Mouse (Mus musculus) kidney, postnatal 10 days (tissue): ENCODE results near the gene Ip6k1.

Experiments used
- DNase-seq: peaks from one replicate; pipeline ENCODE4 v3.0.0; 2021; ENCODE audit warnings: mixed read lengths

Gene Ip6k1

DNA sequence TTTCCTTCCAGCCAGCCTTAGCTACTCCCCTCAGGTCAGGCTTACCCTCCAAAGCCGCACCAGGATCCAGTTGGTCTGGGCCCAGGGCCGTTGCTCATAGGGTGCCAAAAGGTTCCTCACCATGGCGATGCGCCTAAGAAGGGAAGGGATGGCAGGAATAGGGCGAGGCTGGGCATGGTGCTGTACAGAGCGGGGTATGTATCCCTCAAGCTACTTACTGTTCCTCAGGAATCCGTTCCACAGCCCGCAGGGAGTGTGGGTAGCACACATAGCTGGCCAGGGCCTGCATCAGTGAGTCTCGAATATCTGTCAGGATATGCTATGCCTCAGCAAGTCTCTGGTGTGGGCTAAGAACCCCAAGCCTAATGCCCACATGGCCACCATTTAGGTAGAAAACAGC lies 56.0 kb downstream of the Ip6k1 start:
- no peak for DNase-seq

DNA sequence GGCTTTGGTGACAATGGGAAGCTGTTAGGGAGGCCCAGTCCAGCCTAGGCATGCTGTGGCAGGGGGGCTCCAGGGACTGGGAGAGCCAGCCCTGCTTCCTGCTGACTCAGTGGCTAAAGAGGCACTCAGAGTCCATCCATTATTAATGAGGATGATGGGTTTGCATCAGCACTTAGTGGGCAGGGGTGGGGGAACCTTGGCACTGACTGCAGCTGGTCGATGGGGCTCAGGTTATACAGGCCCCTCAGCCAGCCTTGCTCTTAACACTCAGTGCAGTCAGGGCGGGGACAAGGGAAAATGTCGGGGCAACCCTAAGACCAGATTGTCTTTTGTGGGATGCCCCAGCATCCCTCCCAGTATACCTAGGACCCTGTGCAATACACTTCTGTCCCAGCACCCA lies 59.8 kb downstream of the Ip6k1 start:
- DNase-seq, result no peak

DNA sequence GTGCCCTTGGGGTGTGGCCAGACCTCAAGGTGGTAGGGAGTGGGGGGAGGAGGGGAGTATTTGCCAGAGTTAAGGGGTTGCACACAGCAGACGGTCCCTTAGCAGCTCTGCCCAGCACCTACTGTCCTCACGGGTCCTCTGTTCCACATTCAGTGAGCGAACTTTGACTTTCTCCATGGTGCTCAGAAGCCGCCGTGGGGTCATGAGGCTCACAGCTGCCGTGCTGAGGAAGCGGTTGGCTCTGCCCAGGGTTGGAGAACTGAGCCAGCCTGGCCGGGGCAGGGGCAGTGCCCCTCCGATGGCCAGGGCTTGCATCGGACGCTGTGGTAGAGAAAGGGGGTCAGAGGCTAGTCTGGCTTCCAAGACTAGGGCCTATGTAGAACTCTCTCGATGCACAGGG lies 61.1 kb downstream of the Ip6k1 start:
- no peak for DNase-seq

DNA sequence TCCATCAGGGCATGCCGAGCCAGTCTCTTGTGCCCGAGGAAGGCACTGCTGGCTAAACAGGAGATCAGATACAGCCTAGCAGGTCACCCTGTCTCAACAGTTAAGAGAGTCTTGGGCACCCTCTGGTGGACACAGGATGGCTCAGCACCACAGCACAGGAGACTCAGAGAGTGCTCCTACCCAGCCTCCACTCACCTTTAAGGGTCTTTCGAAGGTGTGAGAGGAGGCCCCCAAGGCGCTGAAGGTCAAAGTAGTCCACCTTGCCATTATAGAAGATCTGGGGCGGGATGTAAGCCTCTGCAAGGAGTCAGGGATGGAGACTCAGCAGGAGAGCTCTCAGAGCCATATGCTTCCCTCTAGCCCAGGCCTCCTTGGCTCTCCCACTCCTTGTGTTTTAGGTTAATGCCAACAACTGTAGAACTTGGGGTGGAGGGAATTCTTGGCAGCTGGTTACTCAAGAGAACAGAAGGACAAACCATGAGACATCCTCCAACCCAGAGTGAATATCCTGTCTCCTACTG lies 63.2 kb downstream of the Ip6k1 start:
- peak; percentile 76 for DNase-seq

DNA sequence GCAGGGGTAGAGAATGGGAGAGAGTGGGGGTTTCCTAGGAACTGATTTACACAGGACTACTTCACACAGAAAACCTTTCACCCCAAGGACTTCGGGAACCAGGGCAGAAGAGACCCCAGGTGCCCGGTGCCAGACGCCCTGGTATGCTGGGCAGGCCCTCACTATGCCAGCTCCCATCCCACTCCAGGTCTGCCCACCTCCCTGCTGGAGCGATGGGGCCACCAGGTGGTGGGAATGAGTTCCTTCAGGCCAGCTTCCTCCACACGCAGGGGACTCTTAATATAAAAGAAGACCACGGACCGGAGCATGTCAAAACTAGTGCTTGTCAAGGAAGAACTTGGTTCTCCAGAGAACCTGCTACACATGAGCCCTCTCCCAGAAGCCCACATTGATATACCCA lies 64.9 kb downstream of the Ip6k1 start:
- no peak for DNase-seq

DNA sequence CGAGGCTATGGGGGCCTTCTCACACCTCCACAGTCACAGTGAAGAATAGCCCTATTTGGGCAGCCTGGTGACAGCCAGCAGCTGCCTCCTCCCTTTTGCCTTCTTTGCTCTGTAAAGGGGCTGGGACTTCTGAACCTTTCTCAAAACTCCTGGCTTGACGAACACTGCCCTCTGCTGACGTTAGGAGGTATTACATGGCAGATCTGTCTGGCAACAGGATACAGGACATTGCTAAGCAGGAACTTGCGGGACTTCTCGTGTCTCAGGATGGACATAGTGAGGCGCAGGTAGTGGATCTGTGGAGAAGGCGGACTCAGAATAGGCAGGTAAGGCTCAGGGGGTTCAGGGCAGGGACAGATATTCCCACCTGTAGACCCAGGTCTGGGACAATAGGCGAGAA lies 65.6 kb downstream of the Ip6k1 start:
- peak; percentile 91 for DNase-seq

DNA sequence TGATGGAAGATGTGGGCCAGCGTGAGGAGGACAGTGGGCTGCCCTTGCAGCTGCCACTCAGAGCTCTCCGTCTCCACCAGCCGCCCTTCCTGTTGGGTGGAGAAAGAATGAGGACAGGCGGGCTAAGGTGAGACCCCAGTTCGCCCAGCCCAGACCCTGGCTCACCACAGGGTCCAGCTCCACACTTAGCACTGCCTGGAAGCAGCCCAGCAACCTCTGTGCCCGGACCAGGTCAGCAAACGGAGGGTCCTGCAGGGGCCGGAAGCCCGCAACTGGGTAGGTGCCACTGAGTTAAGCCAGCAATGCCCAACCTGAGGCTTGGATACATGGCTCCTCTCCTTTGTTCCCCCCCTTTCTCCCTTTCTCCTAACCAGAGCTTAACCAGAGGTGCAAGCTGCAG lies 66.7 kb downstream of the Ip6k1 start:
- DNase-seq, result no peak

DNA sequence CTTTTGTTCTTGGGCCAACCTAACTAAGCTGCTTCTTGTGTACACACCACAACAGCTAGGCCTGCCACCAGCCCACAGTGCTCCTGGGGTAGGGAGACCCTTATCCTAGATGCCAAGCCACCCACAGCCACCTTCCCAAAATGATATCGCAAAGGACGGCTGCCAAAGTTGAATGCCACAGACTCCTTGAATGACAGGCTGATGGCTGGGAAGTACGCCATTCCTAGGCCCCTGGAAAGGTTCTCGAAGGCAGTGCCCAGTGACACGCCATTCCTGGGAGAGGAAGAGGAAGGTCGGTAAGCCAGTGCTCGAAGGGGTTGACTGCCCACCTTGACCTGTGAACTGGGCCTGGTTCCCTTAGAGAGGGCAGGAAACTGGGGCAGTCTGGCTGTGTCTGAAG lies 67.2 kb downstream of the Ip6k1 start:
- no peak for DNase-seq

DNA sequence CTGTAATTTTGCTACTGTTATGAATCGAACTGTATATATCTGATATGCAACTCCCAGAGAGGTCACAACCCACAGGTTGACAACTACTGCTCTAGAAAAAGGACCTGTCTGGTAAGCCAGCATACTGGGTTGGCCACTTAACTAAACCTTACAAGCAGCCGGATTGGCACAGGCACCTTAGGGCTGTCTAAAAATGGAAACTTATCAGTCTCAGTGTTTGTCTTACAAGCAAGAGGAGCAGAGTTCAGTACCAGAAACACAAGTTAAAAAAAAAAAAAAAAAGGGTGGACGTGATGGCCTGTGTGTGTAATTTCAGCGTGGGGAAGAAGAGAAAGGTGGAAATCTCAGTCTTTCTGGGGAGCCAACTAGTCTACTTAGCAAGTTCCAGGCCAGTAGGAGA lies 69.5 kb downstream of the Ip6k1 start:
- DNase-seq, result no peak

DNA sequence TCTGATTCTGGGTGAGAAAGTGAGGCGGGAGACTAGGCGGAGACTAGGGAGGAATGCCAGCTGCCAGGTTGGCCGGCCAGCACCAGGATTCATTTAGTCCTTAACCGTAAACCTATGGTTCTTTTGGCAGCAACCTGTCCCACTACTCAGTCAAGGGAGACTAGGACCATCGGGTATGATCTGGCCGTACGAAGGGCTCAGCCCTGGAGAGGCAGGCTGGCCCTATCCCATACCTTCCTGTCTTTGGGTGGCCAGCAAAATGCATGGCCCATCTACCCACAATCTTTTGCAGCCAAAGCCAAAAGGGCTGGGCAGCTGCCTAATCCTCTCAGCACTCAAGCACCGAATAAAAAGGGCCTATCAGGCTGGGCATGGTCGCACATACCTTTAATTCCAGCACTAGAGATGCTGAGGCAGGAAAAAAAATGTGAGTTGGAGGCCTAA lies 70.2 kb downstream of the Ip6k1 start:
- DNase-seq, result no peak

DNA sequence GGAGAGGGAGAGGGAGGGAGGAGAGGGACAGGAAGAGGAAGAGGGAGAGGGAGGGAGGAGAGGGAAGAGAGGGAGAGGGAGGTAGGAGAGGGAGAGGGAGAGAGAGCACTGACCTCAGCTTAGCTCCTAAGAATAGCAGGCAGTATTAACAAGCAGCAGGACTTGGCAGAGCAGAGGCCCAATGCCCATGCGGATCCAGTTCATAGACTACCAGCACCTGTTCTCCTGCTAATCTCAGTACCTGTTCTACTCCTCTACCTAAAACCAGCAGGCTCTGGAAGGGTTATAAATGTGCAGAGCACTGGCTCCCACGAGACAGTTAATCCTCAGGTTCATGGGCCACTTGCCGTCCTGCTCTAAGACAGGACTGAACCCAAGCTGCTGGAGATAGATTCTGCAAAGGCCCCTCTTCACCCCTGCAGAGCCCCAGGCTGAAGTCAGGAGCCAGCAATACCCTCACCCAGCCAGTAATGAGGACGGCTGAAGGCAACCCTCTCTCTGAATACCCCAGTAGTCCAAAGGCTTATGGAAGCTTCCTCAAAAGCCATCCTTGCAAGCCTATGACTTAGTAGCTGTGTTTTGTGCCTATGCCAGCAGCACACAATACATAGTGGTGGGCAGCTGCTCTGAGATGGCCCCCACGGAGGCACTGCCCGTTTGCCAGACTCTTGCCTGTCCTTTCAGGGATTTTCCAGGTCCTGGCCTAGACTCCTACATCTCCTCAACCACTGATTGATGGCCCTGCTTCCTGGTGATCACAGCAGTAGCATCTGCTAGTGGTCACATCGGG lies 71.0 kb downstream of the Ip6k1 start:
- DNase-seq, result no peak

DNA sequence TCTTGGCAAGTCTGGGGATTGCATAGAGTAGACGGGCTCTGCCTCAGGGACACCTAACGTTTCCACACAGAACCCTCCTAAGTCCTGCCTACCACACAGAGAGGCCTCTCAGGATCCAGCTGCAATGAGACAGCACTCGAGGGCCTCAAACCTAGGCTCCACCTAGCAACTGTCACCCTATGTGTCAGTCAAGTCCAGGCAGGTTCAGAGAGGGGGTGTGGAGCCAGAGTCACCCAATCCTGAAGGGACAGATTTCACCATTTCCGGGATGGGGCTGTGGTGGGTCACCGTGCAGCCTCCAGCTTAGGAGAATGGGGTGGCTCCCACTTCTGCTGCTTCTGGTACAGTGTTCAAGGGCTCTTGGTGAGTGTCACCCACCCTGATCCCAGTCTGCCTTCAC lies 77.9 kb downstream of the Ip6k1 start, which contains the start of gene Mst1:
Gene Mst1, plus strand, starts transcription at position 269 of the 400 bp plus-strand sequence.
- DNase-seq, result no peak

DNA sequence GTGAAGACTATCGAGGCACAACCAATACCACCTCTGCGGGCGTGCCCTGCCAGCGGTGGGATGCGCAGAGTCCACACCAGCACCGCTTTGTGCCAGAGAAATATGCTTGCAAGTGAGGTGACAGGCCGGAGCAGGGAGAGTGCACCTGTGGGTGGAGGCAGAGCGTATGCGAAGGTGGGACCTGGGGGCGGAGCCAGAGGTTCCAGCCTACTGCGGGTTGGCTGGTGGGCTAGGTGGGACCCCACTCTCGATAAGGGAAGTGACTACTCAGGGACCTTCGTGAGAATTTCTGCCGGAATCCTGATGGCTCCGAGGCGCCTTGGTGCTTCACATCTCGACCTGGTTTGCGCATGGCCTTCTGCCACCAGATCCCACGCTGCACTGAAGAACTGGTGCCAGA lies 80.2 kb downstream of the Ip6k1 start:
- DNase-seq, result no peak

DNA sequence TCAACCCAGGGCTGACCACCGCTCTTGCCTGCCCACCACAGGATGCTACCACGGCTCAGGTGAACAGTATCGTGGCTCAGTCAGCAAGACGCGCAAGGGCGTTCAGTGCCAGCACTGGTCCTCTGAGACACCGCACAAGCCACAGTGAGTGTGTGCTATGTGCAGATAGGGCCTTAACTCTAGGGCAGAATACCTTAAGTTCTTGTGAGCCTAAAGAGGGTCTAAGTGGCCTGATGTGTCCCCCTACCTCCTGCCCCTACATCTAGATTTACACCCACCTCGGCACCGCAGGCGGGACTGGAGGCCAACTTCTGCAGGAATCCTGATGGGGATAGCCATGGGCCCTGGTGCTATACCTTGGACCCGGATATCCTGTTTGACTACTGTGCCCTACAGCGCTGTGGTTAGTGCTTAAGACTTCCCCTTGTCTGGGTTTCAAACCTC lies 80.7 kb downstream of the Ip6k1 start, which contains the start of gene Rnf123:
Gene Rnf123, minus strand, starts transcription at position 359 of the 444 bp plus-strand sequence.
- no peak for DNase-seq

DNA sequence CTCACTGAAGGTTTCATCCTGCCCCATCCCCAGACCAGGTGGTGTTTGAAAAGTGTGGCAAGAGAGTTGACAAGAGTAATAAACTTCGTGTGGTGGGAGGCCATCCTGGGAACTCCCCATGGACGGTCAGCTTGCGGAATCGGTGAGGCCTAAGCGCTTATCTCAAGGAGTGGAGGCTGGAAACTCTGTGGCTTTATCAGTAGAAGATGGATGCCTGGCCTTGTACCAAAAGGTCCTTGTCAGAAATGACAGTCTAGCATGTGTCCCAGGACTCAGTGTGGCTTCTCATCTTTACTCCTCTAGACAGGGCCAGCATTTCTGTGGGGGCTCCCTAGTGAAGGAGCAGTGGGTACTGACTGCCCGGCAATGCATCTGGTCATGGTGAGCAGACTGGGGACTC lies 81.3 kb downstream of the Ip6k1 start:
- no peak for DNase-seq

DNA sequence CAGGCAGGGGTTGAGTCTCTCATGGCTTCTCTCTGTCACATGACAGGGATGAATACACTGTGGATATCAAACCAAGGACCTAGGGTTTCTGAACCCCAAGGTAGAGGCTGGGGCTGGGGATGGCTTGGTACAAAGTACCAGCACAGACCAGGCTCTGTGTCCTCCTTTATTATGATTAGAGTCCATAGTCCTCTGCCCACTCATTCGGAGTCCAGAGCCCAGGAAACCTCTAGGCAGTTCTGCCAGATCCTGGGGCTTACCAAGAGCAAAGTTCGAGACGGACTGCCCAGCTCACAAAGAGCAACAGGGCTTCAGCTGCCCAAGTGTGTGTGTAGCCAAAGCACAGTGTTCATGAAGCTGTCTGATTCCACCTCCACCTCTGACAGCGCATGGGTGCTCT lies 83.0 kb downstream of the Ip6k1 start:
- no peak for DNase-seq

DNA sequence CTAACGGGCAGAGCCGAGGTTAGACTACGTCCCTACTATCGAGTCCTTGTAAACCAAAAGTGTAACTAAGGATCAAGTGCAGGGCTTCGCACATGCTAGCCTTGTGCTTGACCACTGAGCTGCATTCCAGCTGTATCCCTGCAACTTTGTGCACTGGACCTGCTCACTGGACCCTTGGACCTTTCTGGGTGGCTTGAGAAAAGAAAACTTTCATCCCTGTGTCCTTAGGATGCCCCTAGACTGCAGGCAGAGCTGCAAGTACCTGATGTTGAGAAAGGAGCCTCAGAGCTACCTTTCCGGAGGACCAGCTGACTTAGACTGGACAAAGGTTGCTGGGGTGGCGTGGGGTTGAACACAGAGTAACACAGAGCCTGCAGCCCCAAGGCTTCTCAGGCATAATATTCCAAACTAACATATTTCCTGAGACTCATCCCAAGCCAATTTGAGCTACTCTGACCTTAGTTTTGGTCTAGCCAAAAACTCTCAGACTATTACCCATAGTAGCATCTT lies 88.4 kb downstream of the Ip6k1 start:
- peak; percentile 47 for DNase-seq

DNA sequence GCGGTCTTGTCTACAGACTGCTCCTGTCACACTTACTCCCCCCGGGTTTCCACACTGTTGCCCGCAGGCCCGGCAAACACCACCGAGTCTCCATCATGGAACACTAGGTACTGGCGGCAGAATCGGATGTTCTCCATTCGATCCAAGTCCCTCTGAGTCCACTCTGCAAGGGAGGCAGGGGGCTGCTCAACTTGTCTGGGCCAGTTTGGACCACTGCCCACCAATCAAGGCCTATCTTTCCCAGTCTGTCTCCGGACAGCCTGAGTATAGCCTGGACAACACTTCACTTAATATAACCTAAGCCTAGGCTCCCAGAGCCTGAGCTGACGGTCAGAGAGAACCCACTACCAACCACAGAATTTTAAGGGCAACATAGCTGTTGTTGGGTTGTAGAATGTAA lies 91.3 kb downstream of the Ip6k1 start:
- no peak for DNase-seq

DNA sequence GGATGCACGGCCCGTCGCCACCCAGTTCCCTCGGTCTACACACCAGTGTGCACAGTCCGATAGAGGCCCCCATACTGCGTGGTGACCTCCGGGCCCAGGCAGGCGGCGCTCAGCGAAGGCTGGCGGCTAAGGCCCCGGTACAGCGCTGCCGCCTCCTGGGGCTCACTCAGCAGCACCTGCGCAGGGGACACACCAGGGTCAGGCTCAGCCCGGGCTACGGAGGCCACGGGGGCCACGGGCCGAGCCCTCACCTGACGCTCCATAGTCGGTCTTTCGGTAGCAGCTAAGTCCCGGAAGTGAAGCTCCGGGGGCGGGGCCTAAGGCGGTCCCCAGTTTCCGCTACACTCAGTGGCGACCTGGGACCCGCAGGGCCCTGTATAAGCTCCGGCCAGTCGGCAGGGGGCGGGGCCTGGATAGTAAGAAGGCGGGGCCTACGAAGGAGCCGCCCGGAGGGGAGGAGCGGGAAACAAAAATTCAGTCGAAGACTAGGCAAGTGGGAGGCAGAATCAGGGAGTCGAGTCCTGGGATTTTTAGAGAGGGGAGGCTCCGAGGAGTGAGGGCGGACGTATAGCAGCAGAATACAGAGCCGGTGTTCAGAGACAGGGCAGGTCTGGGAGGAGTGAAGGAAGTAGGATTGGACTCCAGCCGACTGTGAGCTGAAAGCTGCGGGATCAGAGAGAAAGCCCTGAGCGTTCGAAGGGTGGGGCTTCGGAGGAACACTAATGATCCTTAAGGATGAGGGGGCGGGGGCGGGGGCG lies 92.1 kb downstream of the Ip6k1 start, which contains the start of gene Apeh:
Gene Apeh, minus strand, starts transcription at position 423 of the 758 bp plus-strand sequence.
- peak; percentile 99 for DNase-seq

DNA sequence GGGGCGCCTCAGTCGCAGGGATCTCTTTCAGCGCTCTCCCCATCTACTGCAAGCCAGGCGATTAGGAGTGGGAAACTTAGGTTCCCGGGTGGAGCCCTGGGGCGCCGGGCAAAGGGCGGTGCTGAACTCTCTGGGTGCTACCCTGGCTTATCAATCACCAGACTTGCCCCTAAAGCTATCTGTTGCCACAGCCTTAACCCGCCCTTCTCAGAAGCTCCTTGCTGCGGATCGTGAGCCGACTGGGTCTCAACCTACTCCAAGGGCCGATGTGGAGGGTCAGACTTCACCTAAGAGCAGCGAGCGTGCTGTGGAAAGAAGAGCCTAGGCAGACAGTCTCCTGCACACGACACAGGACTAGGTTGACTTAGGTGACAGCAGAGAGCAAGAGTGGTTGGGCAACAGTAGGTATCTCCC lies 92.7 kb downstream of the Ip6k1 start:
- DNase-seq, result no peak

DNA sequence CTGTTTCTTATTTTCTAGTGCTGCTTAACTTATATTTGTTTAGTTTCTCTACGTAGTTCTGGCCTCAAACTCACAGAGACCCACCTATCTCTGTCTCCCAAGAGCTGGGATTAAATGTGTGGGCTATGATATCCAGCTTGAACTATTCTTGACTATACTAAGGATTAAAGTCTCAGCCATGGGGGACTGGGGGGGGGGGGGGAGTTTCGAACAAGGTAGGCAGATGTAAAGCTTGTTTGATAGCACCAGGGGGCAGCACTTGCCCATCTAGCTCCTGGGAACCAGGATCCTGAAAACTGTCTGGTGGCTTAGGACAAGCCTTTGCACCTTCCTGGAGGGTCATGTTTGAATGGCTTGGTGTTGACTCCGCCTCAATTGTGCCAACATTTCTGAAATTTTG lies 93.2 kb downstream of the Ip6k1 start:
- DNase-seq, result peak; percentile 80

DNA sequence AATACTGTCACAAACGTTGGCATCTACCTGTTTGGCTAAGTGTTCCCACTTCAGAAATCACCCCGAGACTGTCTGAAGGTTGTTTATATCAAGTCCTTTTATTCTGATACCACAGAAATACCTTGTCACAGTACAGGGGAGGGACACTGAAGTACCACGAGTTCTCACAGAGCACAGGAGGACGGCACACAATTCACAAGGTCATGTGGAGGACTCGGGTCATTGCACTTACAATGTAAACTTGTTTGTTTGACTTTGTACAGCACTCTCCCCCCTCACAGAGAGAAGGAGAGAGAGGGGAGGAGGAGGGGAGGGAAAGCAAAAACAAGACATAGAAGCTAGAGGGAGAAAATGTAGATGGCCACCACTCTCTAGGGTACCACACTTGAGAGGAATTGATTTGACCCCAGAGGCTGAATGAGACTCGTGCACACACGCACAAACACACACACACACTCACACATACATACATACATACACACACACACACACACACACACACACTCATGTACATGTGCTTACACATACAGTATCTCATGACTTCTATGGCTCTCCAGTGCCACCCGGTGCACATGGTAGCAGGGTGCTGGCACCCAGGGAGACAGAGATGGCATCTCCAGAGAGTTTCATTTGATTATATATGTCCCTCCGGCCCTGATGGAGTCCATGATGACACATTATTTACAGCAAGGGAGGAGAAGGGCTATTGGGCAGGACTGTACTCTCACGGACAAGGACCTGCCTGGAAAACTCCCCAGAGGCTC lies 93.8 kb downstream of the Ip6k1 start:
- no peak for DNase-seq
